Comparison of ENCODE assay signal across 18 mouse cellular contexts in the genomic region with DNA sequence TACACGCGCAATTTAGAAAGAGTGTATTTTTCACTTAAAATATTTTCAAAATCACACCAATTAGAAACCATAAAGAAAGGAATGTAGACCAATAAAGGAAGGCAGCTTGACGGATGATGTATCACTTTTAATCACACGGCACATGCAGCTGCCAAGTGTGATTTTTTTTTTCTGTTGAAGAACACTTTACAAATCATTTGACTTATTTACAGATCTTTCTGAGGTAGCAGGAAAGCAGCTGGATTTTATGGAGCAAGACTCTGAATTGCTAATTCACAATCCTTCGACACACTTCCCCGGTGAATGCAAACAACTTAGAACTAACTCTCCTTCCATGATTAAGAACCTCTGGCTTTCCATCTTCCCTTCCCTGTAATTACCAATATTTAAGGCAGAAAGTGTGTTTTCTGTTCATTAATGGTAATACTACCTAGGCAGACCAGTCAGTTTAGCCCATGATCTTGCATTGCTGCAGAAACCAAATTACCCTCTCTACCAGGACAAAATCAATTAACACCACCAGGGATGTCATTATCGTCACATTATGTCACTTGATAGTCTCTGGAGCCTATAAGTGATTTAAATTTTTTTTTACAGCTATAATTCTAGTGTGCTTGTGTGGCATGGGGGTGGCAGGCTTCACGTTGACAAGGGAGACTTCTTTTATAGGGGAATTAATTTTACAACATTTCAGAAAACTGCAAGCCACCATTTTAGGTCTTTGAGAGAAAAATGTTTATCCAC.
DNase-seq lines count a peak whose midpoint lies in the region; ATAC-seq and TF ChIP-seq lines count a peak whose summit lies in the region.
"Had no signal": no experiment of that assay in that cellular context is flagged by ENCODE, and none has a peak within 500 bp of the region (broad histone marks: within the 10 kb centered on the region; RNA-seq: fewer than 3 reads in every experiment).

No protein-coding gene starts in this region.

- no peaks in the 10 kb centered on the region for H3K27me3 ChIP-seq in forebrain, embryonic 14.5 days (replicated peaks; ENCODE audit: control insufficient read depth, insufficient read depth, low read length)
- peaks cover 9% of the 10 kb centered on the region; the same call in 1 of the 2 replicates for H3K27me3 ChIP-seq in forebrain, embryonic 13.5 days
- no peaks in the 10 kb centered on the region for H3K27me3 ChIP-seq in midbrain, embryonic 10.5 days (ENCODE audit: low read depth, poor library complexity, severe bottlenecking)
- H3K27me3 ChIP-seq in midbrain, postnatal 0 days (ENCODE audit: insufficient read depth, low read length): no peaks in the 10 kb centered on the region
- H3K27me3 ChIP-seq in limb, embryonic 12.5 days: 0 out of 2 replicates have a peak, but pooled peaks cover 6% of the 10 kb centered on the region
- no peaks in the 10 kb centered on the region for H3K27me3 ChIP-seq in midbrain, embryonic 15.5 days (replicated peaks)
- H3K27me3 ChIP-seq: CH12.LX; heart, embryonic 13.5 days; liver, embryonic 13.5 days; lung, embryonic 15.5 days had no signal

- no peak overlapping the region for H3K4me2 ChIP-seq in forebrain, embryonic 14.5 days (ENCODE audit: low read length)
- H3K4me2 ChIP-seq in forebrain, embryonic 13.5 days: no peak overlapping the region
- no peak overlapping the region for H3K4me2 ChIP-seq in midbrain, postnatal 0 days (ENCODE audit: low read depth, low read length, poor library complexity, severe bottlenecking)
- H3K4me2 ChIP-seq in limb, embryonic 12.5 days: peak overlapping the region; percentile 47
- H3K4me2 ChIP-seq in midbrain, embryonic 15.5 days: no peak overlapping the region
- H3K4me2 ChIP-seq: heart, embryonic 13.5 days; liver, embryonic 13.5 days; lung, embryonic 15.5 days had no signal

- H3K27ac ChIP-seq in forebrain, embryonic 14.5 days (ENCODE audit: low read depth, low read length): no peak overlapping the region
- no peak overlapping the region for H3K27ac ChIP-seq in forebrain, embryonic 13.5 days
- H3K27ac ChIP-seq in midbrain, embryonic 10.5 days (replicated peaks): peak overlapping the region; percentile 72
- H3K27ac ChIP-seq in midbrain, postnatal 0 days (ENCODE audit: low read depth, low read length): no peak overlapping the region
- peak overlapping the region; percentile 45 for H3K27ac ChIP-seq in limb, embryonic 12.5 days
- peak overlapping the region; percentile 20; the same call in 1 of the 2 replicates for H3K27ac ChIP-seq in midbrain, embryonic 15.5 days
- H3K27ac ChIP-seq: heart, embryonic 13.5 days; liver, embryonic 13.5 days; lung, embryonic 15.5 days had no signal

- H3K9me3 ChIP-seq in forebrain, embryonic 14.5 days (replicated peaks; ENCODE audit: control insufficient read depth, low read length): no peaks in the 10 kb centered on the region
- no peaks in the 10 kb centered on the region for H3K9me3 ChIP-seq in forebrain, embryonic 13.5 days (replicated peaks)
- H3K9me3 ChIP-seq in midbrain, embryonic 10.5 days (replicated peaks): no peaks in the 10 kb centered on the region
- no peaks in the 10 kb centered on the region for H3K9me3 ChIP-seq in midbrain, postnatal 0 days (ENCODE audit: low read length)
- no peaks in the 10 kb centered on the region for H3K9me3 ChIP-seq in limb, embryonic 12.5 days
- no peaks in the 10 kb centered on the region for H3K9me3 ChIP-seq in midbrain, embryonic 15.5 days
- H3K9me3 ChIP-seq: heart, embryonic 13.5 days; liver, embryonic 13.5 days; lung, embryonic 15.5 days had no signal

- intact Hi-C loops in heart, postnatal 36 days (cut with DNase I): no loop called here

- no peak overlapping the region for H3K9ac ChIP-seq in forebrain, embryonic 14.5 days (ENCODE audit: low read length)
- no peak overlapping the region for H3K9ac ChIP-seq in forebrain, embryonic 13.5 days
- no peak overlapping the region for H3K9ac ChIP-seq in midbrain, postnatal 0 days (replicated peaks; ENCODE audit: low read length, poor library complexity, severe bottlenecking)
- H3K9ac ChIP-seq in limb, embryonic 12.5 days (replicated peaks): no peak overlapping the region
- no peak overlapping the region for H3K9ac ChIP-seq in midbrain, embryonic 15.5 days
- H3K9ac ChIP-seq: heart, embryonic 13.5 days; liver, embryonic 13.5 days; lung, embryonic 15.5 days had no signal

- H3K4me1 ChIP-seq in forebrain, embryonic 14.5 days (ENCODE audit: control insufficient read depth, insufficient read depth, low read length): peaks cover 10% of the 10 kb centered on the region
- H3K4me1 ChIP-seq in forebrain, embryonic 13.5 days: peaks cover 23% of the 10 kb centered on the region
- peaks cover 34% of the 10 kb centered on the region for H3K4me1 ChIP-seq in midbrain, embryonic 10.5 days
- H3K4me1 ChIP-seq in midbrain, postnatal 0 days (ENCODE audit: insufficient read depth, low read length): no peaks in the 10 kb centered on the region
- H3K4me1 ChIP-seq in limb, embryonic 12.5 days (replicated peaks): peaks cover 23% of the 10 kb centered on the region
- peaks cover 30% of the 10 kb centered on the region for H3K4me1 ChIP-seq in midbrain, embryonic 15.5 days
- H3K4me1 ChIP-seq: heart, embryonic 13.5 days; liver, embryonic 13.5 days had no signal

- no peak overlapping the region for H3K4me3 ChIP-seq in forebrain, embryonic 14.5 days (ENCODE audit: low read depth, low read length)
- no peak overlapping the region for H3K4me3 ChIP-seq in forebrain, embryonic 13.5 days
- H3K4me3 ChIP-seq in midbrain, embryonic 10.5 days: no peak overlapping the region
- no peak overlapping the region for H3K4me3 ChIP-seq in midbrain, postnatal 0 days (ENCODE audit: low read depth, low read length)
- H3K4me3 ChIP-seq in limb, embryonic 12.5 days (replicated peaks): no peak overlapping the region
- H3K4me3 ChIP-seq in midbrain, embryonic 15.5 days: no peak overlapping the region
- H3K4me3 ChIP-seq: heart, embryonic 13.5 days; liver, embryonic 13.5 days; lung, embryonic 15.5 days had no signal

- peak; percentile 45 for DNase-seq in forebrain, embryonic 14.5 days (ENCODE audit: low spot score)
- DNase-seq in midbrain, embryonic 10.5 days (ENCODE audit: low spot score): no peak
- no peak for DNase-seq in midbrain, postnatal 0 days (ENCODE audit: low spot score)
- no peak for DNase-seq in heart, postnatal 36 days
- no peak for DNase-seq in right cerebral cortex, adult 18-20 months
- DNase-seq: cerebellum, adult 9-10 months; gastrocnemius, postnatal 10 days; heart, adult 11 months; kidney, adult 2 months; kidney, postnatal 14 days; liver, embryonic 13.5 days had no signal

- peak; percentile 28; the same call in 1 of the 2 replicates for ATAC-seq in forebrain, embryonic 14.5 days
- no peak for ATAC-seq in forebrain, embryonic 13.5 days
- no peak for ATAC-seq in midbrain, postnatal 0 days (ENCODE audit: low FRiP score)
- no peak for ATAC-seq in limb, embryonic 12.5 days (ENCODE audit: insufficient number of reproducible peaks, insufficient read depth, low FRiP score, low TSS enrichment, low read depth)
- no peak for ATAC-seq in midbrain, embryonic 15.5 days (replicated peaks)
- ATAC-seq: inflammation-experienced regulatory T-cells, adult 6 months had no signal

- H3K36me3 ChIP-seq in forebrain, embryonic 14.5 days (ENCODE audit: control insufficient read depth, insufficient read depth, low read length): no peaks in the 10 kb centered on the region
- H3K36me3 ChIP-seq in forebrain, embryonic 13.5 days (ENCODE audit: poor library complexity, severe bottlenecking): no peaks in the 10 kb centered on the region
- H3K36me3 ChIP-seq in midbrain, embryonic 10.5 days: no peaks in the 10 kb centered on the region
- no peaks in the 10 kb centered on the region for H3K36me3 ChIP-seq in midbrain, postnatal 0 days (ENCODE audit: insufficient read depth, low read length)
- no peaks in the 10 kb centered on the region for H3K36me3 ChIP-seq in limb, embryonic 12.5 days
- H3K36me3 ChIP-seq in midbrain, embryonic 15.5 days (replicated peaks): no peaks in the 10 kb centered on the region
- H3K36me3 ChIP-seq: heart, embryonic 13.5 days; liver, embryonic 13.5 days; lung, embryonic 15.5 days had no signal

- 63% methylated on average over 8 of the region's 8 CpGs for WGBS in forebrain, embryonic 14.5 days
- 63% methylated on average over 8 of the region's 8 CpGs for WGBS in forebrain, embryonic 13.5 days
- WGBS in midbrain, embryonic 10.5 days: 86% methylated on average over 8 of the region's 8 CpGs
- WGBS in midbrain, postnatal 0 days: 50% methylated on average over 8 of the region's 8 CpGs
- WGBS in limb, embryonic 12.5 days: 13% methylated on average over 8 of the region's 8 CpGs
- WGBS in midbrain, embryonic 15.5 days: 52% methylated on average over 8 of the region's 8 CpGs

- TF ChIP-seq CTCF in midbrain, postnatal 0 days (IDR thresholded peaks at IDR 0.05): no peak

Comparison
In these comparisons a context has a peak if more than half of its experiments do, and no peak if none do; other contexts are left out.
1. H3K27ac ChIP-seq: peak in midbrain, embryonic 10.5 days (single experiment), limb, embryonic 12.5 days (single experiment) and midbrain, embryonic 15.5 days (single experiment); none in forebrain, embryonic 14.5 days (single experiment), forebrain, embryonic 13.5 days (single experiment) and midbrain, postnatal 0 days (single experiment).